In genomic region chr6:121130773-121131172, GRCm38 (mm10) we compare ENCODE assay signal across 8 mouse cellular contexts. TPM values are rescaled to one million over a fixed set of nuclear protein-coding genes. Genes with fewer than 3 reads are reported as not detected.
DNase-seq lines count a peak whose midpoint lies in the region; ATAC-seq and TF ChIP-seq lines count a peak whose summit lies in the region.

TSS of gene Mical3 (minus strand) at chr6:121130999.

- peak; percentile 62; the same call in 1 of the 2 replicates for ATAC-seq in kidney, embryonic 14.5 days (ENCODE audit: low FRiP score, low TSS enrichment)
- ATAC-seq in embryonic facial prominence, embryonic 14.5 days (ENCODE audit: low read depth): peak; percentile 60; the same call in 1 of the 2 replicates
- ATAC-seq in stomach, postnatal 0 days (ENCODE audit: low FRiP score, low TSS enrichment): 0 out of 2 replicates have a peak, but pooled peaks have one; percentile 43

- H3K27me3 ChIP-seq in kidney, embryonic 14.5 days (ENCODE audit: control insufficient read depth, insufficient read depth, low read length): peaks cover 32% of the 10 kb centered on the region
- peaks cover 11% of the 10 kb centered on the region for H3K27me3 ChIP-seq in embryonic facial prominence, embryonic 14.5 days (replicated peaks; ENCODE audit: control insufficient read depth, insufficient read depth, low read length)
- H3K27me3 ChIP-seq in heart, embryonic 10.5 days (ENCODE audit: insufficient read depth, poor library complexity, severe bottlenecking): peaks cover 35% of the 10 kb centered on the region
- H3K27me3 ChIP-seq in midbrain, embryonic 10.5 days (ENCODE audit: low read depth, poor library complexity, severe bottlenecking): peaks cover 52% of the 10 kb centered on the region
- H3K27me3 ChIP-seq in stomach, postnatal 0 days (ENCODE audit: control insufficient read depth, insufficient read depth, low read length): peaks cover 4% of the 10 kb centered on the region; the same call in 1 of the 2 replicates

- H3K4me3 ChIP-seq in kidney, embryonic 14.5 days (ENCODE audit: low read length): peak within 1 kb of the TSS; percentile 35
- peak within 1 kb of the TSS; percentile 39 for H3K4me3 ChIP-seq in embryonic facial prominence, embryonic 14.5 days (ENCODE audit: low read depth, low read length)
- peak within 1 kb of the TSS; percentile 58 for H3K4me3 ChIP-seq in heart, embryonic 10.5 days
- H3K4me3 ChIP-seq in midbrain, embryonic 10.5 days: peak within 1 kb of the TSS; percentile 53
- peak within 1 kb of the TSS; percentile 35 for H3K4me3 ChIP-seq in stomach, postnatal 0 days (ENCODE audit: low read depth, low read length)

- H3K4me2 ChIP-seq in kidney, embryonic 14.5 days (replicated peaks; ENCODE audit: low read depth, low read length): peak within 1 kb of the TSS; percentile 72
- H3K4me2 ChIP-seq in embryonic facial prominence, embryonic 14.5 days (ENCODE audit: low read depth, low read length): peak within 1 kb of the TSS; percentile 74
- H3K4me2 ChIP-seq in stomach, postnatal 0 days (replicated peaks; ENCODE audit: low read depth): peak within 1 kb of the TSS; percentile 58

- H3K36me3 ChIP-seq in kidney, embryonic 14.5 days (ENCODE audit: control insufficient read depth, insufficient read depth, low read length): no peaks in the 10 kb centered on the region
- no peaks in the 10 kb centered on the region for H3K36me3 ChIP-seq in embryonic facial prominence, embryonic 14.5 days (ENCODE audit: control insufficient read depth, insufficient read depth, low read length)
- no peaks in the 10 kb centered on the region for H3K36me3 ChIP-seq in heart, embryonic 10.5 days
- H3K36me3 ChIP-seq in midbrain, embryonic 10.5 days: no peaks in the 10 kb centered on the region
- H3K36me3 ChIP-seq in stomach, postnatal 0 days (ENCODE audit: control insufficient read depth, insufficient read depth, low read length): no peaks in the 10 kb centered on the region

- no peaks in the 10 kb centered on the region for H3K9me3 ChIP-seq in kidney, embryonic 14.5 days (ENCODE audit: control insufficient read depth, low read length)
- no peaks in the 10 kb centered on the region for H3K9me3 ChIP-seq in embryonic facial prominence, embryonic 14.5 days (ENCODE audit: control insufficient read depth, low read length)
- H3K9me3 ChIP-seq in heart, embryonic 10.5 days: no peaks in the 10 kb centered on the region
- H3K9me3 ChIP-seq in midbrain, embryonic 10.5 days (replicated peaks): no peaks in the 10 kb centered on the region
- no peaks in the 10 kb centered on the region for H3K9me3 ChIP-seq in stomach, postnatal 0 days (ENCODE audit: control insufficient read depth, low read length)

- no peak for TF ChIP-seq CTCF in stomach, postnatal 0 days (IDR thresholded peaks at IDR 0.05; ENCODE audit: low read depth)

- 1% methylated on average over 17 of the region's 17 CpGs for WGBS in kidney, embryonic 14.5 days
- 1% methylated on average over 17 of the region's 17 CpGs for WGBS in embryonic facial prominence, embryonic 14.5 days
- under 1% methylated on average over 17 of the region's 17 CpGs for WGBS in heart, embryonic 10.5 days
- under 1% methylated on average over 17 of the region's 17 CpGs for WGBS in midbrain, embryonic 10.5 days
- 7% methylated on average over 17 of the region's 17 CpGs for WGBS in stomach, postnatal 0 days

- peak within 1 kb of the TSS; percentile 2; the same call in 1 of the 2 replicates for H3K9ac ChIP-seq in kidney, embryonic 14.5 days (ENCODE audit: low read depth, low read length)
- peak within 1 kb of the TSS; percentile 51 for H3K9ac ChIP-seq in embryonic facial prominence, embryonic 14.5 days (ENCODE audit: low read depth, low read length)
- H3K9ac ChIP-seq in stomach, postnatal 0 days (ENCODE audit: low read length): peak within 1 kb of the TSS; percentile 47

- H3K27ac ChIP-seq in kidney, embryonic 14.5 days (ENCODE audit: low read depth, low read length): no peak within 1 kb of the TSS
- no peak within 1 kb of the TSS; the same call in 1 of the 2 replicates for H3K27ac ChIP-seq in embryonic facial prominence, embryonic 14.5 days (replicated peaks; ENCODE audit: low read depth, low read length)
- peak within 1 kb of the TSS; percentile 80 for H3K27ac ChIP-seq in heart, embryonic 10.5 days
- H3K27ac ChIP-seq in midbrain, embryonic 10.5 days (replicated peaks): peak within 1 kb of the TSS; percentile 82
- no peak within 1 kb of the TSS for H3K27ac ChIP-seq in stomach, postnatal 0 days (replicated peaks)

- TF ChIP-seq EP300 in stomach, postnatal 0 days (optimal IDR thresholded peaks at IDR 0.05): no peak

- peaks cover 3% of the 10 kb centered on the region; the same call in 1 of the 2 replicates for H3K4me1 ChIP-seq in kidney, embryonic 14.5 days (ENCODE audit: control insufficient read depth, insufficient read depth, low read length)
- H3K4me1 ChIP-seq in embryonic facial prominence, embryonic 14.5 days (ENCODE audit: control insufficient read depth, insufficient read depth, low read length): peaks cover 8% of the 10 kb centered on the region
- H3K4me1 ChIP-seq in heart, embryonic 10.5 days: peaks cover 31% of the 10 kb centered on the region
- peaks cover 47% of the 10 kb centered on the region for H3K4me1 ChIP-seq in midbrain, embryonic 10.5 days
- no peaks in the 10 kb centered on the region; the same call in 1 of the 2 replicates for H3K4me1 ChIP-seq in stomach, postnatal 0 days (replicated peaks; ENCODE audit: control insufficient read depth, insufficient read depth)

- no peak for DNase-seq in kidney, adult 11 months
- peak; percentile 67 to 70 for DNase-seq in adrenal gland, postnatal 36 days
- peak; percentile 75 for DNase-seq in embryonic facial prominence, embryonic 14.5 days (ENCODE audit: low spot score)
- peak; percentile 82 for DNase-seq in heart, embryonic 10.5 days (ENCODE audit: low spot score)
- peak; percentile 61 for DNase-seq in layer of hippocampus, adult 9-11 months
- DNase-seq in midbrain, embryonic 10.5 days (ENCODE audit: low spot score): peak; percentile 73
- DNase-seq in stomach, postnatal 0 days (ENCODE audit: low spot score): no peak

RNA-seq across cellular contexts. Expression of gene Mical3, which starts in this region (rescaled TPM):
- 16.7 and 20.0 TPM in 2 replicates for polyA plus RNA-seq in kidney, embryonic 14.5 days (2014; fragmentation: Nextera tagmentation; extraction: Ambion mirVana)
- 10 to 100 TPM; 47.4 to 48.7 TPM for total RNA-seq in adrenal gland, postnatal 36 days (2021)
- 17.0 and 19.2 TPM in 2 replicates for polyA plus RNA-seq in embryonic facial prominence, embryonic 14.5 days (2014; fragmentation: Nextera tagmentation; extraction: Ambion mirVana)
- polyA plus RNA-seq in heart, embryonic 10.5 days (2016; fragmentation: Nextera tagmentation; extraction: Ambion mirVana): 25.8 and 37.3 TPM in 2 replicates
- polyA plus RNA-seq in midbrain, embryonic 10.5 days (2016; fragmentation: Nextera tagmentation; extraction: Ambion mirVana): 9.0 and 10.2 TPM in 2 replicates
- 4.1 and 4.5 TPM in 2 replicates for polyA plus RNA-seq in stomach, postnatal 0 days (2015; fragmentation: Nextera tagmentation; extraction: Ambion mirVana)

Comparison
In these comparisons a context has a peak if more than half of its experiments do, and no peak if none do; other contexts are left out.
1. H3K27ac ChIP-seq: peak in heart, embryonic 10.5 days (single experiment) and midbrain, embryonic 10.5 days (single experiment); none in kidney, embryonic 14.5 days (single experiment), embryonic facial prominence, embryonic 14.5 days (single experiment) and stomach, postnatal 0 days (single experiment).
2. DNase-seq: peak in adrenal gland, postnatal 36 days (2 of 2), embryonic facial prominence, embryonic 14.5 days (single experiment), heart, embryonic 10.5 days (single experiment), layer of hippocampus, adult 9-11 months (single experiment) and midbrain, embryonic 10.5 days (single experiment); none in kidney, adult 11 months (single experiment) and stomach, postnatal 0 days (single experiment).
3. Peak in every context shown above with its lines, with median percentiles within 50 percentile points of each other: ATAC-seq, H3K4me2 ChIP-seq, H3K4me3 ChIP-seq and H3K9ac ChIP-seq.